Mouse (Mus musculus) heart, postnatal 36 days (tissue): Measurements from ENCODE around the gene Glra4. TPM values are rescaled to one million over a fixed set of nuclear protein-coding genes. Genes with fewer than 3 reads are reported as not detected.
A peak's percentile ranks its signal among the peaks of the same experiment; 100 is the strongest.
"Not testable (repeated sequence)": the region's sequence is repeated elsewhere in the genome, so short reads cannot be mapped to it uniquely, and the experiment has no call there.

Source experiments
- DNase-seq, 2 experiments: peaks; one replicate each; pipeline ENCODE4 v3.0.0; 2021 to 2022
- intact Hi-C: fragments of 180-260 bp; cut with DNase I; formaldehyde crosslinking; loops from one replicate; pipeline ENCODE4 v1.15.1; 2025
- total RNA-seq, 2 experiments: library from RNA; stranded (reverse); gene quantifications; 2 replicates each; pipeline ENCODE4 v1.2.3; 2021

Glra4 gene
- total RNA-seq, 2 experiments from 2014 or later: not detected

DNA sequence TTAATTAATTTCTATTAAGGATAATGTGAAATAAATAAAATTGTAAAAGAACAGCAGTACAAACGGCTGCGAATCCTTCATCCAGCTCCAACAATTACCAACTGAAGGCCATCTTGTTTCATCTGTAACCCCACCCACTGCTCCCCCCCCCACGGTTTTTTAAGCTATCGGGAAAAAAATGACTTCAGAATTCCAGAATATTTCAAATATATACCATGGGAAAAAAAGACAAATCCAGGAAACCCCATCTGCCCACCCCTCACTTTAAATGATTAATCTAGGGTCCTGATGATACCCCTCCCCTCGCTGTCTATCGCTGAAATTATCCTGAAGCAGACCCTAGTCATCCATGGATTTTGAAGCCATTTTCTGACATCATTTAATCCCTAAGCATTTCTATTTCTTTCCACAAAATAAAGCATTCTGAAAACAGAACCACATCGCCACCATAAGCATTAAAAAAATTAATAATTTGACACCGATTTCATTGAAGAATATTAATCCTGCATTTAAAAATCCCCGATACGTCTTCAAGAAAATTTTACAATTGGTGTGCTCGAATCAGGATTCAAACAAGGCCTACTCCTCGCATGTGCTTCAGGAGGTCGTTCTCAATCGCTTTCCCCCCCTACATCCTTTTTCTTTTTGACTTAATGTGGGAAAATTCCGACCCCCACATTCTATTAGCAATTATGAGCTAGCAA lies 39.7 kb downstream of the Glra4 start:
- no peak for DNase-seq
- intact Hi-C loops: loop anchor here (5.0 kb wide), 1 partner anchor 402 kb away; no protein-coding TSS in a partner anchor

DNA sequence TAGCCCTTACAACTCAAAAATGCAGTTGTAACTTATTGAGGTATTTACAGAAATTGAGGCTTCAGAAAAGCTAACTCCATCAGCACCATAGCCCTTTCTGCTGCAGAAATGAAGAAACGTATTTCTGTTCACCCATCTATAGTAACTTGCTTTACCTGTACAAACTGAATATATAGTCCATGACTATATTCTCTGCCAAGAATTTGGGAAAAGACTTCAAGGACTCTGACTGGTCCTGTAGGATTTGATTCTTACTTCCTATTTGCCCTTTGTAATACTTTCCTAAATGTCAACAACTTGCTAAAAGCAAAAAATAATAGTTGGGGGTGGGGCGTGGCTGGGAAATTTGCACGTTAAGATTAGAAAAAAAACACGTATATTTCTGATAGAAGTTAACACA lies 47.9 kb downstream of the Glra4 start:
- intact Hi-C loops: no loop called here
- no peak for DNase-seq

DNA sequence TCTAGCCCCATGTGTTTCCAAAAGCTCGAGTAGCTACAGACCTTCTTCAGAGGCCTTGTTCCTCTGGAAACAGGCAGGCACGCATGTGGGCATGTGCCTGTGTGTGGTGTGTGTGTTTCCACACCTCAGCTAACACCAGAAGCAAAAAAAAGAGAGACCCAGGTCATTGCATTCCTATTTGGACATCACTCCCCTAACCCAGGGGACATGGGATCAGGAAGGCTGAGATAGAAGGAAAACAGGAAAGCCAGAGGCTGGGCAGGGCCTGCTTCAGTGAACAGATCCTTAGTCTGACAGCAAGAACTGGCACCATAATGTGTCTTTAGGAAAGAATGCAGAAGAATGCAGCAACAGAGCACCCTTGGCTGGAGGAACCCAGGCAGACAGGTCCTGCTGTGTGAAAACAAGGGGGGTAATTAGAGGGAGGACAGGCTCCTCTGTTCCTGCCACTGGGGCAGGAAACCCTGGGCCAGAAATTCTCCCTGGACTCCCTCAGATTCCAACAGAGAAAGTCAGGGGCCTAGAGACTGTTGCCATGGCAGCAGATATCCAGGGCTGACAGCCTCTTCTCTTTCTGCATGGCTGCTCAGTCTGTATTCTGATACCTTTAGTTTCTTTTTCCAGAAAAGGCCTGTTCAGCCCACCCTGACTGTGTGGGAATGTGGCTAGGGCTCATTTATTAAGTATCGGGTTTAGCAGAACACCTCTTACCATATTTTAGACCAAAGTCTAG lies 65.0 kb downstream of the Glra4 start:
- intact Hi-C loops, DNase-seq: not testable (repeated sequence)

DNA sequence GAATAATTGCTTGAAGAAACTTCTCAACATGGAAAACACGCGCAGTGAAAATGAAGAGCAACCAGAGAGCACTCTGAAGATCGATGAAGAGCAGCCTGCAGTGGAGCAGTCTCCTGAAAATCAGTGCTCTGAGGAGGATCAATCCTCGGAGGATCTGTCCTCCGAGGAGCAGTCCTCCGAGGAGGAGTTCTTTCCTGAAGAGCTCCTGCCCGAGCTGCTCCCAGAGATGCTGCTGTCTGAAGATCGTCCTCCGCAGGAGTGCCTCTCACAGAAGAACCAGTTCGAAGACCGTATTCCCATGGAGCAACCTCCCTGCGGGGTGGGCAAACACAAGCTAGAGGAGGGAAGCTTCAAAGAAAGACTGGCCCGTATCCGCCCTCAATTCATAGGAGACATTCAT lies 71.2 kb downstream of the Glra4 start:
- intact Hi-C loops: no loop called here
- DNase-seq: no peak

DNA sequence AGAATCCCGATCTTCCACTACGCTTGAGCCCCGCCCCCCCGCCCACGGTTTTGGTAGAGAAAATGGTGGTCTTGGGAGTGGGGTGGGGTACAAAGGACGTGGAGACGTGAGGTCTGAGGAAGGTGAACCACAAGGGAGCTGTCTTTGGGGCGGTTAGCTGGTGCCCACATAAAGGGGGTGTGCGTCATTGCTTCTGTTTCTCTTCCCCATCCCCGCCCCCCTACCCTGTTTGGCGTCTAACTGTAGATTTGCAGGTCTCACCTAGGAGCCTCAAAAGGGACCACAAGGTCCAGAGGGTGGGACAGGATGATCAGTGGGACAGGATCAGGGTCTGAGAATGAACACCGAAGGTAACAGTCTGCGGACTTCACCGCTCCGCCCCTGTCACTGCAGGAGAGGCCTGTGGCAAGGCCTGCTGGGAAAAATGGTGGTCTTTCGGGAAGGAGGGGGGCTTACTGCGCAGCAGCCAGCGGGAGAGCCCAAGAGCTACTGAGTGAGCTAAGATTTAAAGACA lies 71.7 kb downstream of the Glra4 start:
- intact Hi-C loops: no loop called here
- peak; percentile 19 to 34 for DNase-seq

Other genes with a start within 250 kb of the Glra4 start
- not detected for gene Kir3dl2, start 236.1 kb downstream of the Glra4 start, total RNA-seq
- 1 to 10 TPM in 1 of 2 experiments, under 1 TPM in 1; 0.65 to 1.2 TPM for gene Tceal3, start 189.3 kb downstream of the Glra4 start, total RNA-seq
- gene Tceal1, start 72.2 kb downstream of the Glra4 start, total RNA-seq: 1 to 10 TPM; 3.8 to 5.0 TPM
- 10 to 100 TPM; 89.8 to 91.8 TPM for gene Morf4l2, start 36.5 kb downstream of the Glra4 start, total RNA-seq
- 1 to 10 TPM; 4.1 to 4.4 TPM for gene Plp1, start 42.5 kb upstream of the Glra4 start, total RNA-seq
- gene Rab9b, start 88.6 kb upstream of the Glra4 start, total RNA-seq: under 1 TPM; 0.08 to 0.19 TPM
- not detected for gene H2bfm, start 147.2 kb upstream of the Glra4 start, total RNA-seq
- 1 to 10 TPM in 1 of 2 experiments, not detected in 1; 2.9 TPM for gene Tmsb15b2, start 195.4 kb upstream of the Glra4 start, total RNA-seq
- under 1 TPM in 1 of 2 experiments, not detected in 1; 0.68 TPM for gene Tmsb15l, start 196.7 kb upstream of the Glra4 start, total RNA-seq
- gene Tmsb15b1, start 196.7 kb upstream of the Glra4 start, total RNA-seq: not detected
- gene Zcchc18, start 213.0 kb upstream of the Glra4 start, total RNA-seq: not detected